Mouse (Mus musculus) heart, embryonic 15.5 days (tissue): ENCODE results near the gene Igfbp4. TPM values are rescaled to one million over a fixed set of nuclear protein-coding genes. Genes with fewer than 3 reads are reported as not detected.

Experiments
- ATAC-seq: fragments of 200-750 bp; cut with Nextera tagmentation; replicated peaks from 2 replicates; pipeline ENCODE4 v1.8.0; 2017; ENCODE audit warnings: low read depth, moderate TSS enrichment; ENCODE audit not compliant: insufficient number of reproducible peaks, insufficient read depth, low FRiP score
- H3K27ac ChIP-seq: fragments of 300-500 bp; sonication (generic); 2 replicates; pipeline ENCODE4 v1.5.1; 2015; ENCODE audit warnings: mild to moderate bottlenecking, inconsistent platforms
- H3K27me3 ChIP-seq: fragments of 300-500 bp; sonication (generic); 2 replicates; pipeline ENCODE4 v1.6.1; 2015; ENCODE audit warnings: inconsistent platforms
- H3K36me3 ChIP-seq: fragments of 300-500 bp; sonication (generic); 2 replicates; pipeline ENCODE4 v1.6.1; 2015; ENCODE audit warnings: mild to moderate bottlenecking, inconsistent platforms
- H3K4me1 ChIP-seq: fragments of 300-500 bp; sonication (generic); replicated peaks from 2 replicates; pipeline ENCODE4 v1.6.1; 2015; ENCODE audit warnings: inconsistent platforms
- H3K4me2 ChIP-seq: fragments of 300-500 bp; sonication (generic); 2 replicates; pipeline ENCODE4 v1.6.1; 2015; ENCODE audit warnings: inconsistent platforms, mild to moderate bottlenecking, moderate library complexity
- H3K4me3 ChIP-seq: fragments of 300-500 bp; sonication (generic); 2 replicates; pipeline ENCODE4 v1.5.1; 2015; ENCODE audit warnings: mild to moderate bottlenecking, inconsistent platforms
- H3K9ac ChIP-seq: fragments of 300-500 bp; sonication (generic); 2 replicates; pipeline ENCODE4 v1.6.1; 2015; ENCODE audit warnings: mild to moderate bottlenecking, inconsistent platforms
- H3K9me3 ChIP-seq: fragments of 300-500 bp; sonication (generic); replicated peaks from 2 replicates; pipeline ENCODE4 v1.6.1; 2016; ENCODE audit warnings: inconsistent platforms
- WGBS: fragments of 180-500 bp; shearing (Covaris S2); methylation state at CpG from one replicate; pipeline ENCODE4 v1.1.7; 2015; ENCODE audit warnings: mixed read lengths; 5-methylcytosine and 5-hydroxymethylcytosine counted together
- polyA plus RNA-seq: library from polyadenylated mRNA; unstranded; fragments of >200 nt; fragmentation: Nextera tagmentation; extraction: Ambion mirVana; gene quantifications from 2 replicates; pipeline ENCODE4 v1.2.1, GENCODE M21; 2015

Gene Igfbp4
- polyA plus RNA-seq, 1 experiment from 2014 or later = 344 TPM

- Histone ChIP-seq H3K4me1 (peaks cover 11% of the 10 kb centered on the region), H3K36me3 (no peaks in the 10 kb centered on the region), H3K4me2 (peak overlapping the region; percentile 41), H3K27me3 (no peaks in the 10 kb centered on the region), H3K4me3 (0 out of 2 replicates have a peak overlapping the region, but pooled peaks have one; percentile 14), H3K9me3 (no peaks in the 10 kb centered on the region), H3K27ac (peak overlapping the region; percentile 68), H3K9ac (no peak overlapping the region)
- 0 out of 2 replicates have a peak, but pooled peaks have one; percentile 6 for ATAC-seq
- WGBS = 79% methylated on average over 3 of the region's 3 CpGs
Measured at GRCm38 (mm10) chr11:99065353-99065752, 24.3 kb downstream of the Igfbp4 start.

GRCm38 (mm10) chr11:99065979-99066378, 24.9 kb downstream of the Igfbp4 start:
- Histone ChIP-seq H3K27ac (peak overlapping the region; percentile 68), H3K9me3 (no peaks in the 10 kb centered on the region), H3K4me1 (peaks cover 11% of the 10 kb centered on the region), H3K36me3 (no peaks in the 10 kb centered on the region), H3K4me2 (peak overlapping the region; percentile 41), H3K27me3 (no peaks in the 10 kb centered on the region), H3K4me3 (0 out of 2 replicates have a peak overlapping the region, but pooled peaks have one; percentile 14), H3K9ac (no peak overlapping the region)
- peak; percentile 61; the same call in 1 of the 2 replicates for ATAC-seq
- WGBS = 7% methylated on average over 2 of the region's 2 CpGs

DNA sequence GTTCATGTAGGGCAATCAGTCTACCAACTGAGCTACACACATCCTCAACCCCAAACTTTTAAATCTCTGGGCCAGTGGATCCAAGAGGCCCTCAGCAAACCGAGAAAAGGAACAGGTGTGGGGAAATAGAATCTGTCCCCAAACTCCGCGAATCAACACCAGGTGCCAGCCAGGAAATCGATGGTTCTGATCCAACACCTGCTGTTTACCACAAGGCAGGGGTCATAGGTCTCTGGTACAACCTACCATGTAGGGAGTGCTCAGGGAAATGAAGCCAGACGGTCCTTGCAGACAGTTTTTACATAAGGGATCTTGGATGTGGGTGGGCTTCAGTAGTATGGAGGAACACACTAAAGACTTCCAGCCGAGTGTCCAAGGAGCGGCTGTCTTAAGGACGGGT, 26.5 kb downstream of the Igfbp4 start:
- peaks cover 11% of the 10 kb centered on the region for H3K4me1 ChIP-seq
- no peak overlapping the region for H3K27ac ChIP-seq
- H3K9ac ChIP-seq = no peak overlapping the region
- WGBS = 84% methylated on average over 8 of the region's 8 CpGs
- H3K9me3 ChIP-seq = no peaks in the 10 kb centered on the region
- no peaks in the 10 kb centered on the region for H3K27me3 ChIP-seq
- ATAC-seq = no peak
- no peak overlapping the region for H3K4me2 ChIP-seq
- H3K4me3 ChIP-seq = no peak overlapping the region
- H3K36me3 ChIP-seq = no peaks in the 10 kb centered on the region

DNA sequence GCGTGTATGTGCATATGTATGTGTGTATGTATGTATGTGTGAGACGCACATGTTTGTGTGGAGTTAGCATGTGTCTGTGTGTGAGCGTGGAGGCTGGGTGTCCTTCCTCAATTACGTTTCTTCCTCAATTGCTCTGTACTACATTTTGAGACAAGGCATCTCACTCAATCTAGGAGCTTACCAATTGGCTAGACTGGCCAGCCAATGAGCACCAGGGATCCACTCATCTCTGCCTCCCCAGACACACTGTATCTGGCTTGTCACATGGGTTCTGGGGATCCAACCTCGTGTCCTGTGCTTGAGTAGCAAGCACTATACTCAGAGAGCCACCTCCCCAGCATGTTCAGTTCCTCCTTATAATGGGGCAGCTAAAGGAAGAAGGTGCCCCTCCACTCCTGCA, 27.4 kb downstream of the Igfbp4 start:
- WGBS = 80% methylated on average over 5 of the region's 5 CpGs
- Histone ChIP-seq H3K36me3 (no peaks in the 10 kb centered on the region), H3K27me3 (no peaks in the 10 kb centered on the region), H3K27ac (no peak overlapping the region), H3K4me2 (no peak overlapping the region), H3K9me3 (no peaks in the 10 kb centered on the region), H3K4me1 (peaks cover 7% of the 10 kb centered on the region), H3K9ac (no peak overlapping the region), H3K4me3 (no peak overlapping the region)
- ATAC-seq = no peak

- no peak; the same call in 1 of the 2 replicates for ATAC-seq
- Histone ChIP-seq H3K27ac (no peak overlapping the region), H3K27me3 (no peaks in the 10 kb centered on the region), H3K4me2 (no peak overlapping the region), H3K4me1 (no peaks in the 10 kb centered on the region), H3K9ac (no peak overlapping the region), H3K4me3 (no peak overlapping the region), H3K9me3 (no peaks in the 10 kb centered on the region), H3K36me3 (no peaks in the 10 kb centered on the region)
- 29% methylated on average over 6 of the region's 6 CpGs for WGBS
Measured at GRCm38 (mm10) chr11:99071866-99072265, 30.8 kb downstream of the Igfbp4 start.

GRCm38 (mm10) chr11:99073781-99074180, 32.7 kb downstream of the Igfbp4 start:
- no peak overlapping the region for H3K4me2 ChIP-seq
- no peaks in the 10 kb centered on the region for H3K9me3 ChIP-seq
- H3K36me3 ChIP-seq = no peaks in the 10 kb centered on the region
- no peak overlapping the region for H3K27ac ChIP-seq
- H3K9ac ChIP-seq = no peak overlapping the region
- H3K4me3 ChIP-seq = no peak overlapping the region
- no peaks in the 10 kb centered on the region for H3K27me3 ChIP-seq
- ATAC-seq = no peak
- WGBS = 47% methylated on average over 5 of the region's 5 CpGs
- H3K4me1 ChIP-seq = no peaks in the 10 kb centered on the region

- Histone ChIP-seq H3K4me3 (no peak overlapping the region), H3K9ac (no peak overlapping the region), H3K36me3 (no peaks in the 10 kb centered on the region), H3K4me1 (peaks cover 6% of the 10 kb centered on the region), H3K4me2 (no peak overlapping the region), H3K27me3 (no peaks in the 10 kb centered on the region), H3K27ac (no peak overlapping the region), H3K9me3 (no peaks in the 10 kb centered on the region)
- WGBS = 64% methylated on average over 5 of the region's 5 CpGs
- no peak for ATAC-seq
Measured at GRCm38 (mm10) chr11:99076744-99077319, 35.8 kb downstream of the Igfbp4 start.

GRCm38 (mm10) chr11:99077869-99078268, 36.8 kb downstream of the Igfbp4 start:
- Histone ChIP-seq H3K4me1 (peaks cover 6% of the 10 kb centered on the region), H3K9me3 (no peaks in the 10 kb centered on the region), H3K27ac (no peak overlapping the region), H3K27me3 (no peaks in the 10 kb centered on the region), H3K9ac (no peak overlapping the region), H3K4me3 (no peak overlapping the region), H3K36me3 (no peaks in the 10 kb centered on the region), H3K4me2 (no peak overlapping the region)
- 83% methylated on average over 8 of the region's 8 CpGs for WGBS
- no peak for ATAC-seq

- peaks cover 6% of the 10 kb centered on the region for H3K4me1 ChIP-seq
- no peaks in the 10 kb centered on the region for H3K27me3 ChIP-seq
- H3K27ac ChIP-seq = no peak overlapping the region
- no peak overlapping the region for H3K4me3 ChIP-seq
- 58% methylated on average over 9 of the region's 9 CpGs for WGBS
- no peak overlapping the region for H3K9ac ChIP-seq
- no peaks in the 10 kb centered on the region for H3K9me3 ChIP-seq
- no peaks in the 10 kb centered on the region for H3K36me3 ChIP-seq
- H3K4me2 ChIP-seq = no peak overlapping the region
- ATAC-seq = no peak
Measured at GRCm38 (mm10) chr11:99080902-99081543, 40.0 kb downstream of the Igfbp4 start.

- ATAC-seq = no peak
- Histone ChIP-seq H3K4me2 (no peak overlapping the region), H3K4me1 (peaks cover 6% of the 10 kb centered on the region), H3K9me3 (no peaks in the 10 kb centered on the region), H3K9ac (no peak overlapping the region), H3K4me3 (no peak overlapping the region), H3K36me3 (no peaks in the 10 kb centered on the region), H3K27me3 (no peaks in the 10 kb centered on the region), H3K27ac (no peak overlapping the region)
- WGBS = 63% methylated on average over 3 of the region's 3 CpGs
Measured at GRCm38 (mm10) chr11:99081566-99081965, 40.5 kb downstream of the Igfbp4 start.

DNA sequence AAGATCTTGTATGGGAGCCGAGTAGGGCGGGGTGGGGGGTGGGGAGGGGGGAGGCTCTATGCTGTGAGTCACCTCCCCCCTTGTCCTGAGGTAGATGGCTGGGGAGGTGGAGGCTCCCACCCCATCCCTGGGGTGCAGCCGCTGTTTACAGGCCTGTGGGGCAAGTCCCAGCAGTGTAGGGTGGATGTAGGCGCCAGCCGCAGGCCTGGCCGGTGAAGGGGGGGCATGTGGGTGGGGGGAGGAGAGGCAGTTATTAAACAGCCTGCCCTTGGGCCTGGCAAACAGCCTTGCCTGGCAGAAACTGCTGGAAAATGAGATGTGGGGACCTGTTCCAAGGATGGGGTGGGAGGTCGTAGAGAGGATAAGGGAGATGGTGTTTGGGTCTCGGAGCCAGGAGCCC, 41.1 kb downstream of the Igfbp4 start:
- Histone ChIP-seq H3K4me3 (no peak overlapping the region), H3K27me3 (no peaks in the 10 kb centered on the region), H3K4me2 (no peak overlapping the region), H3K36me3 (no peaks in the 10 kb centered on the region), H3K9me3 (no peaks in the 10 kb centered on the region), H3K9ac (no peak overlapping the region), H3K4me1 (peaks cover 6% of the 10 kb centered on the region), H3K27ac (no peak overlapping the region)
- 43% methylated on average over 8 of the region's 8 CpGs for WGBS
- ATAC-seq = peak; percentile 41; the same call in 1 of the 2 replicates

GRCm38 (mm10) chr11:99083516-99083915, 42.5 kb downstream of the Igfbp4 start:
- no peaks in the 10 kb centered on the region for H3K9me3 ChIP-seq
- H3K27me3 ChIP-seq = no peaks in the 10 kb centered on the region
- WGBS = 88% methylated on average over 8 of the region's 8 CpGs
- H3K4me2 ChIP-seq = no peak overlapping the region
- no peak overlapping the region for H3K4me3 ChIP-seq
- no peaks in the 10 kb centered on the region for H3K36me3 ChIP-seq
- H3K4me1 ChIP-seq = peaks cover 6% of the 10 kb centered on the region
- no peak overlapping the region for H3K27ac ChIP-seq
- no peak for ATAC-seq
- H3K9ac ChIP-seq = no peak overlapping the region
